Mouse (Mus musculus): ENCODE measurements around the gene Tmed10.

Gene Tmed10

GRCm38 (mm10) chr12:85374561-85375272 lies at the start of gene Tmed10:
Gene Tmed10 (minus strand): TSS chr12:85374847.
- DNase-seq (ENCODE audit: low spot score): peak; percentile 89

DNA sequence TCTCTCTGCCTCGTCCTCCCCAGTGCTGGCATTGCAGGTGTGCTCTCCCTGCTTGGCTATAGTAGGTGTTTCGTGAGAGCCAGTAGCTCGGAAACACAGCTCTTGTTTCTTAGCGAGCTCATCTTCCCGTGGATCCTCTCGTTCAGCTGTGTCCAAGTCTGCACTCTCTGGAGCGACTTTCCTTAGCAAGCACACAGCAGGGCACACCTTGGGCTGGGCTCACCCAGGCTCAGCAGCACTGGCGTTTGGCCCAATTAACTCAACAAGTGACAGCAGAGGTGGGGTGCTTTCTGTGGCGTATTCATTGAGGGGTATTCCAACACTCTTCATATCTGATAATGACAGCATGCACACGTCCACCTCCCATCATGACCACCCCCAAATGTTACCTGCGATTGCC lies 48.6 kb upstream of the Tmed10 start:
- no peak for DNase-seq (ENCODE audit: low spot score)

DNA sequence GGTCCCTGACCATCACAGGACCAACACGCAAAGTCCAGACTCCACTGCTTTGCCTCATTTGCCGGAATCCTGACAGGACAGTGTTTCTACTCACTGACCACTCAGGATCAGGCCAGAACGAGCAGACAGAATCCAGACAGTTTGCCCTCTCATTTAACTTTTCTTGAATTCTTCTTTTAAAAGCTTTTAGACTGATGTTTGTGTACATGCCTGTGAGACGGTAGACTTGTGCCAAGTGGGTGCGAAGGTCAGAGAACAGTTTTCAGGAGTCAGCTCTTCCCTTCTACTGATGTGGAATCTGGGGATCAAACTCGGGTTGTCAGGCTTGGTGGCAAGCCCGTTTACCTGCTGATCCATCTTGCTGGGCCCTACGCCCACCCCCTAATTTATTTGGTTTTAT lies 47.9 kb upstream of the Tmed10 start:
- no peak for DNase-seq (ENCODE audit: low spot score)

GRCm38 (mm10) chr12:85420945-85421344 lies 46.3 kb upstream of the Tmed10 start:
- DNase-seq (ENCODE audit: low spot score): no peak

DNA sequence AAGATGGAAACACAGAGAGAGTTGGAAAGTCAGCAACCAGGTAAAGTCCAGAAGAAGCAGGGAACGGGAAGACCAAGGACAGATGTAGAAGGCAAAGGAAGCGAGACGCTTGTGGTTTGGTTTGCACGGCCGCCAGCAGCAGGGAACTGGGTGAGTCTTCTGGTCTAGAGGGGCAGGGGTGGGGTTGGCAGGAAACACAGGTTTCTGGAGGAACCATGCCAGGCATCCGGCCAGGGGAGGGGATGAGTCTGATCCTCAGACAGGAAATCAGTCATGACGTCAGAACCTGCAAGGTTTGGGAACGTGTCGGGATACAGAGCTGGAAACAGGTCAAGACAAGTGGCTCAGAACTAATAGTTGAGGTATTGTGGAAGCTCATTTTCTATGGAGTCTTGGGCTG lies 43.2 kb upstream of the Tmed10 start:
- no peak for DNase-seq (ENCODE audit: low spot score)

DNA sequence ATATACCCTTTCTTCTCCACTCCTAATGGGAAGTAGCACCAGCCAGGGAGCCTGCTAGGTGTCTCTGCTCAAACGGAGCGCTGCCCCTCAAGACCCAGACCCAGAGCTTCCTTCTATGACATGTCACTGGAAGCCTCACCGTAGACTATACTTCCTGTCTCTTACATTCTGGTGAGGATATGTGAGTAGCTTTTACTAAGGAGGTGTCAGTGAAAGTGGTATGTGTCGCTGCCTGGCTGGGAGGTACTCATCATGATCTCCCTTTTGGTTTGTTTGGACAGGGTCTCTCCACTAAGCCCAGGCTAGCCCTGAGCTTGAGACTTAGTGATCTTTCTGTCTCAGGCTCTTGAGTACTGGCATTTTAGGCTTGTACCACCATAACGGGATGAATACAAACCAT lies 41.7 kb upstream of the Tmed10 start:
- no peak for DNase-seq (ENCODE audit: low spot score)

DNA sequence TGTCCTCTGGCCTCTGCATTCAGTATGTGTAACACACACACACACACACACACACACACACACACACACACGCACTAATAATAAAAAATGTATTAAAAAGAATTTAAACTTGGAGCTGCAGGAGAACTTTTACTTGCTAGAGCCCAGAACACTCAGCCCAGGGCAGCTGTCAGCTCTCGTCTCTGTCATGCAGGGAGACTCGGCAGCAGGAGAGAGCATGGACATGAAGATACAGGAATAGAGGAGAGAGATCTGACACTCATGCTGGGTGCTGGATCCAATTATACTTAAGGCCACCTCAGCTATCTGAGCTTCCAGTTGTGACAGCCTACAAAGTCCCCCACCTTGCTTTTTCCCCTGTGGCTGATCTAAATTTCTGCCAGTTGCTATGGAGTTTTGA lies 41.2 kb upstream of the Tmed10 start:
- DNase-seq (ENCODE audit: low spot score): no peak

DNA sequence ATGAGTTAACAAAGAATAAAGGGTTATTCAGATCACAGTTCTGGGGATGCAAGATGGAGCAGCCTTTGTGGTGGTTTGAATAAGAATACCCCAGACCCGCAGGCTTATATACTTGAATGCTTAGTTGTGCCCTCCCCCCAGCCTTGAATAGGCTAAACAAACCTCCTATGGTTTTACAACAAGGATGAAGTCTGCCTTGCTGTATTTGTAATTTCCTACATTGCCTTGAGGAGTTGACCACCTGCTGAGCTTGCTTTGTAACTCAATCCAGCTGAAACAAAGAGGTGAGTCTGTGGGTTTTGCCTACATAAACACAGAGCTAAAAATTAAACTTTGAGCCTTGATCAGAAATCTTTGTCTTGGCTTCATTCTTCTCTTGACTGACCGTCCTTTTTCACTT lies 36.5 kb upstream of the Tmed10 start:
- DNase-seq (ENCODE audit: low spot score): no peak

DNA sequence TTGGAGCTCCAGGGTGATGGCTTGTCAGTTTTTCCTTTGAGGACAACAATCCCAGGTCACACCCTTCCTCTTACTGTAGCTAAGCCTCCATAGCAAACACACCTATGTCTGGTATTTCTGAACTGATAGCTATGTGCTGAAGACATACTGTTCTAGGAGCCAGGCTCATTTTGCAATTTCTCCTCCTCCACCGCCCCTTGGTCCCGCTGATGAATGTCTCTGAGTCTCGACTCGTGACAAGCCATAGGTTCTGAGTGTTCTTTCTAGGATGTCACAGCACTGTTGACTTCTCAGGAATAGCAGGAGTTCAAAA lies 23.3 kb upstream of the Tmed10 start:
- DNase-seq (ENCODE audit: low spot score): no peak

- no peak for DNase-seq (ENCODE audit: low spot score)
Measured at GRCm38 (mm10) chr12:85397063-85397959, 22.7 kb upstream of the Tmed10 start.

DNA sequence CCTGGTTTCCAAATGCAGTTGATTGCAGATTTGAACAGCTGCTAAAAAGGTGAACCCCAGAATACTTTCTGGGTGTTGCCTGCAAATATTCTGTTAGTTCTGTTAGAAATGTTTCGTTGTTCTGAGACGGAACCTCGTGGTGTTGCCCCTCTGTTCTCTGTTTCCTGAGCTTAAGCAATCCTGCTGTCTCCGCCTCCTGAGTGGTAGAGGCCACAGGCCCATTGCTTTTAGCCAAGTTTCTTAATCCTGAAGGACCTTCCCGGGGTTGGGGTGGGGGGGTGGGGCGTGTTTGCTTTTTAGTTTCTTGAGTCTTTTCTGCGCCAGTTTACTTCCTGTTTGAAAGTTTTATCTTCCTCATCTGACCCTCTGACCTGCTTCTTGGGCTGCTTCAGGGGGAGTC lies 19.3 kb upstream of the Tmed10 start:
- no peak for DNase-seq (ENCODE audit: low spot score)

GRCm38 (mm10) chr12:85393526-85393925 lies 18.9 kb upstream of the Tmed10 start:
- no peak for DNase-seq (ENCODE audit: low spot score)

DNA sequence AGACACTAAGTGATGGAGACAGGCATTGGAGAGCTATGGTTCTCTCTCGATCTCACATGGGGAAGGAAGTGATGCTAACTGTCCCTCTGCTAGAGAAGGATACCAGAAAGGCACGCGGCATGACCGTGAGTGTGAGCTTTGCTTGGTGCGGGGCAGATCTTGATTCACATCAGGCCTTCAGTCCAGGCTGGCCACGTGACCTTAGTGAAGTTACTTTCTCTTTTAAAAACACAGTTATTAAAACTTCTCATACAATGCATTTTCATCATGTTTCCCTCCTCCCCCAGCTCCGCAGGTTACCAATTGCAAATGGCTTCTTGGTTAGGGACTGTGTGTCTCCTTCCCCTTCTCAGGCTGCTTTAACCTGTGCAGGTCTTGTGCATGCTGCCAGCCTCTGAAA lies 16.5 kb upstream of the Tmed10 start:
- DNase-seq (ENCODE audit: low spot score): no peak

DNA sequence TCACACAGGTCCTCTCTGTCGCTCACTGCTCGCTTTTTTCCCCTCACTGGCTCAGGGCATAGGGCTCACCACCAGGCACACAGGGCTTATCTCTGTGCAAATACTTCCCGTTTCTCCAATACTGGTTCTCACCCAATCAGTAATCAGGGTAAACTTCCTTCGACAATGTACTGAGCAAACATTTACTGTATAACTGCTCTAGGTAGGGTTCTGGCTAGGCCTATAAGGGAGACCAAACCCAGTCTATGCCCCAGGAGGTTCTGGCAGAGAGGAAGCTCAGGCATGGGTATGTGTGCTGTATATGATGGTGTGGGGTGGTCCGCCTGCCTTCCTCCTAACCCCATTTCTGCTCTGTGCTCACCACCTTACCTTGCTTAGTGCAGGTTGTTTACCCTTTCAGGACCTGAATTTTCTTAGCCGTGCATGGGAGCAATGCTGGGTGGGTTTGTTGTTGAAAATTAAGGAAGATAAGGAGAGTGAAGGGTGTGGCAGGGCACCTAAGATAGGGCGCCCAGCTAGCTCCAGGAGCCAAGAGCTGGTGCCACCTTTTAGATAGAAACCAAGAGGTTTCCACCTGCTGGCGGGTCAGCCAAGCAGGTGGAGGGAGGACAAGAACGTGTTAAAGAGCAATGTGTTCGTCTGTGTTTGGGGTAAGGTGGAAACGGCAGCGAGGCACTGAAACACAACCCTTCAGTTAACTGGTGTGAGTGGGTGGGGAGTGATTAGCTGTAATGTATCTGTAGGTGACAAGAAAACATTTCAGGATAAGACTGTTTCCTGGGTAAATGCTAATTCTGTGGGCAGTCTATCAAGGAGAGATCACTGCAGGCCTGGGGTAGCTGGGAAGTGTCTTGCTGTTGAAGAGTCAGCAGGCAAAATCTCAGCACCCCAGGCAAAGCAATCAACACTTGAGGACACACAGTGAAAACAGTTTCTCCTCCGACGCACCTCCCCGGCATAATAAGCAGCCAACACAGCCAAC lies 14.8 kb upstream of the Tmed10 start:
- DNase-seq (ENCODE audit: low spot score): no peak

GRCm38 (mm10) chr12:85385995-85386375 lies 11.3 kb upstream of the Tmed10 start:
- no peak for DNase-seq (ENCODE audit: low spot score)

GRCm38 (mm10) chr12:85385329-85385994 lies 10.8 kb upstream of the Tmed10 start:
- no peak for DNase-seq (ENCODE audit: low spot score)

DNA sequence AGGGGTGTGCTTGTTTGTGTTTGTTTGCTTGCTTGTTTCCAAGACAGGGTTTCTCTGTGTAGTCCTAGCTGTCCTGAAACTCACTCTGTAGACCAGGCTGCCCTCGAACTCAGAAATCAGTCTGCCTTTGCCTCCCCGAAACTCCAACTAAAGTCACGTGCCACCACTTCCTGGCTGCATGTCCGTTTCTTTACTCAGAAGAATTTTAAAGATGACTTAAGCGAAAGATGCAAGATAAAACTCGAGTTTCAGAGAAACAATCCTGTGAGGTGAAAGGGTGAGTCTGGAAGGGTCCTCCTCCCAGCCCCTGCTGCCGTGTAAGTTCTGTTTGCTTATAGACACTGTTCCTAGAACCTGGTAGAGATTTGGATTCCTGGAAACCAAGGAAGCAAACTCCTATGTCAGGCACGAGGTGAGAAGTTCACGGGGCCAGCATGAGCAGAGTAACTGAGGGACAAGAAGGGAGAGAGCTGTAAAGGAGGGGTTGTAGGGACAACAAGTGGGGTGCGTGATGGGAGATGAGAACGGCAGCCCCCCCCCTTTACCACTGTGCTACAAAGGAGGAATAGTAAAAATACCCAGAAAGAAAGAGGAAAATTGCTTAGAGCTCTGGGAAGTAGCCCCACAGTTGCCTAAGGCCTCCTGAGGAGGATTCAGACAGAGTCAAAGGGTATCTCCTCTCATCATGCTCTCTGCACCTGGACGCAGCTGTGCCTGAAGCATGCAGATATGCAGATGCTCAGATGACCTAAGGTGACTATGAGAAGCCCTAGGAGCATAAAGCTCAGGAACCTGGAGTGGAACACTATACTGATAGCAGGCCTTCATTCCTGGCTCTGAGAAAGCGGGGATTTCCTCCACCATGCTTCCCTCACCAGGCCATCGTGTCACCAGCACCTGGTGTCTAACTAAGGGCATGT lies 8.4 kb upstream of the Tmed10 start:
- DNase-seq (ENCODE audit: low spot score): no peak

DNA sequence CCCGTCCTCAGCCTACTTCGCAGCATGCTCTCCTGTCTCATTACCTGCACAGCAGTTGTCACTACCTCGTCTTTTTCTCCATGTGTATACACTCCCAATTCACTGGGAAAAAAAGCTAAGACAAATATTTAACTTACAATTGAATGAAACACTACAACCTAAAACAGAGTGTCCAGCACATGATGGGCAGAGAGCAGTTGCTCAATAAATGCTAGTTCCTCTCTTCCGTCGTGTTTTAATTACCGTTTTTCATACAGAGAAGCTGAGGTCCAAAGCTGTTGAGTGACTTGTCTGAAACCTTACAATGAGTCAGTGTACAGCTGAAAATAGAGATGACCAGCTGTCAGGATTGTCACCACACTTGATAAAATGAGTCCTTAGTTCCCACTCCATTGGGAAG lies 6.9 kb upstream of the Tmed10 start:
- DNase-seq (ENCODE audit: low spot score): no peak

- no peak for DNase-seq (ENCODE audit: low spot score)
Measured at GRCm38 (mm10) chr12:85380942-85381341, 6.3 kb upstream of the Tmed10 start.

GRCm38 (mm10) chr12:85380308-85380707 lies 5.7 kb upstream of the Tmed10 start:
- no peak for DNase-seq (ENCODE audit: low spot score)

- no peak for DNase-seq (ENCODE audit: low spot score)
Measured at GRCm38 (mm10) chr12:85378271-85378670, 3.6 kb upstream of the Tmed10 start.
